Mouse (Mus musculus) frontal cortex, postnatal 36 days (tissue): ENCODE measurements around the gene Dlst.
A peak's percentile ranks its signal among the peaks of the same experiment; 100 is the strongest.

Source experiments
- DNase-seq, 2 experiments: peaks; one replicate each; pipeline ENCODE4 v3.0.0; 2022; ENCODE audit warnings: low spot score in 2 of 2

The Dlst gene

GRCm38 (mm10) chr12:85110698-85111592 is at the start of gene Dlst, which contains the start of gene Prox2:
Gene Dlst, plus strand, starts transcription at chr12:85110833.
Gene Prox2, minus strand, starts transcription at chr12:85110759.
- DNase-seq = peak; percentile 89 to 92

- no peak for DNase-seq
Observed at GRCm38 (mm10) chr12:85071043-85071442, 39.6 kb upstream of the Dlst start.

GRCm38 (mm10) chr12:85077100-85077499 is 33.5 kb upstream of the Dlst start:
- DNase-seq = peak in 1 of 2 experiments; percentile 54

- no peak for DNase-seq
Observed at GRCm38 (mm10) chr12:85084257-85084656, 26.4 kb upstream of the Dlst start.

DNA sequence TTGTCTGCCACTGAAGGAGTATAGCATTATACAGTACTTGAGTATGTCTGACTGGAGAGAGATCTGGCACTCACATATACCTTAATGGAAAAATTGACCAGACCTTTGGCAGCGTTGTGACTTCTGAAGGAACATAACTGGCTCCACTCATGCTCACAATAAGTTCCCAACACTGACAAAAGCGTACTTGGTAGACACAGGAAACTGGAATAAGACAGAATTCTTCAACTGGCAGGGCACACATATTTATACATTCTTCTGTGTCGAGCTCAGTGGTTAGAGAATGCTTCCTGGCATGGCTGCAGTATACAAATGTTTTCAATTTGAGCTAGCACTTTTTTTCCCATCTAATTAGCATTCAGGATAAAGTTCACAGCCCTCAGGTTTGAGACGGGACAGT is 25.7 kb upstream of the Dlst start:
- no peak for DNase-seq

DNA sequence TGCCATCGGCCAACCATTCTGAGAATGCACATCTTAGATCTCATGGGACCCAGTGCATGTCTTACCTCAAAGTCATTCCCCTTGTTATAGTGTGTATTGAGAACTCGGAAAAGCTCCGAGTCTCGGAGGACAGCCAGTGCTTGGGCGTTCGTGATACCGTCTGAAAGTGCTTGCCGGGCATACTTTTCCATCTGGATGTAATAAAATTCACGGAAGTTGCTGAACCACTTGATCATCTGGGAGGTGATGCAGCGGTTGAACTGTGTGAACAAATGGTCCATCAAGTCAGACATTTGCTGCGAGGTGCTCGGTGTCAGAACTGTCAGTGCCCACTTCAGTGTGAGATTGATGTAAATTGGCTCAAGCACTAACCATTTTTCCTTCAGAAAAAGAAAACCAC is 22.8 kb upstream of the Dlst start:
- DNase-seq = no peak

- DNase-seq = no peak
Observed at GRCm38 (mm10) chr12:85091190-85091589, 19.4 kb upstream of the Dlst start.

DNA sequence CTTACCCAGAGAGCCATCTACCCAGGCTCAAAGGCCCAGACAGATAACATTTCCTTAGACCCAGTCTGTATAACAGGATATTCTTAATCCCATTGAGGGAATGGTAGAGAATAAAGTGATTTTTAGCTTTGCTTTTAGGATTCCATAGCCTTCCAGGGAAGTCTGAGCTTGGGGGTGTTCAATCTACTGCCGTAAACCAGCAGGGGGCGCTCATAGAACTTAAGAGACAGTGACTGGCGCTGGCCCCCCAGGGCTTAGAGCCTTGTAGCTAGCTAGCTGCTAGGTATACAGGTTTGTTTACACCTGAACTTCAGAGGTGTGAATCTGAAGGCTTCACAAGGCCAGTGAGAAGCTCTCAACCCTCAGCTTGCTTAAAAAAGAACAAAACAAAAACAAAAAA is 18.4 kb upstream of the Dlst start:
- peak; percentile 49 to 59 for DNase-seq

DNA sequence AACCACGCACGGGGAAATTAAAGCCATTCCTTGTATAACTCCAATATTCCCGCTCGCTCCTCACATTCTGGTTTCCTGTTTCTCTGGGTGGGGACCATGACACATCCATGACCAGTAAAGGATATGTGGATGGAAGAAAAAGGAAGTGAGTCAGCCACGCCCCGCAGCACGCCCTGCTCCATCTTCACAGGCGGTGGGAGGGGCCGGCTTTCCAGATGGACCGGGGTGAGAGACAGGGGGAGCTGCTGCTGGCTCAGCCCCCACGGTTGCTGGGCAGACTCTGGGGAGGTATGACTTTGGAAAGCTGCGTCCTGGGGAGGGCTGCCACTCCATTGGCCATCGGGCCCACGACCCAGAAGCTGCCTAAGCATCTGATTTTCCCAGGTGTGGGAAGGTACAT is 16.6 kb upstream of the Dlst start:
- peak; percentile 58 to 60 for DNase-seq

- no peak for DNase-seq
Observed at GRCm38 (mm10) chr12:85094706-85095105, 15.9 kb upstream of the Dlst start.

- no peak for DNase-seq
Observed at GRCm38 (mm10) chr12:85095146-85095545, 15.5 kb upstream of the Dlst start.

DNA sequence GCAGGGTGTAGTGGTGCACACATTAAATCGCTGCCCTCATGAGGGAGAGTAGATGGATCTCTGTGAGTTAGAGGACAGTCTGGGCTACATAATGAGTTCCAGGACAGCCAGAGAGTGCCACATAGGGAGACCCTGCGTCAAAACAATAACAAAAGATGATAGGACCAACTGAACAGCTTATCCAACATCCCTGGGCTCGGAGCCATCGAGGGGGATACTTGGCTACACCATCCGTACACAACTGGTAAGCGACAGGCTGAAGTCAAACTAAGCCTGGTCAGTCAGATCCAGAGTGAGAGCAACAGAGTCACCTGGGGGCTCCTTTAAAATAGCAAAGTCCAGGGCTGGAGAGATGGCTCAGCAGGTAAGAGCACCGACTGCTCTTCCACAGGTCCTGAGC is 14.8 kb upstream of the Dlst start:
- DNase-seq = no peak

DNA sequence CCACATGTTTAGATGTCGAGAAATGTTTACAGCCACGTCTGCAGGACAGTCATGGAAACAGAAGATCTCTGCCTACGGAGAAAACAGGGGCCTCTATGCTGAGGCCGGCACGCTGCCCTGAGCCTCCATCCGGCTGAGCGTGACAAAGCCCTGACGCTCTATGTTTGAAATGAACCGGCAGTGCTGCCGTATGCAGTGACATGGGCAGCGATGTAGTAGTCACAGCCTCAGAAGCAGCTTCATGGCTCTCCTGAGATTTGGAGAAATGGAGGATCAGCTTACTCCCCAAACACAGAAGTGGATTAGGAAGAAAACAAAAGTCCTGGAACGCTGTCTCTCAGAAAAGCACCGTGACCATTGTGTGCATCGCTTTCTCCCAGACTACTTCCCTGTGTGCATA is 9.6 kb upstream of the Dlst start:
- DNase-seq = no peak

DNA sequence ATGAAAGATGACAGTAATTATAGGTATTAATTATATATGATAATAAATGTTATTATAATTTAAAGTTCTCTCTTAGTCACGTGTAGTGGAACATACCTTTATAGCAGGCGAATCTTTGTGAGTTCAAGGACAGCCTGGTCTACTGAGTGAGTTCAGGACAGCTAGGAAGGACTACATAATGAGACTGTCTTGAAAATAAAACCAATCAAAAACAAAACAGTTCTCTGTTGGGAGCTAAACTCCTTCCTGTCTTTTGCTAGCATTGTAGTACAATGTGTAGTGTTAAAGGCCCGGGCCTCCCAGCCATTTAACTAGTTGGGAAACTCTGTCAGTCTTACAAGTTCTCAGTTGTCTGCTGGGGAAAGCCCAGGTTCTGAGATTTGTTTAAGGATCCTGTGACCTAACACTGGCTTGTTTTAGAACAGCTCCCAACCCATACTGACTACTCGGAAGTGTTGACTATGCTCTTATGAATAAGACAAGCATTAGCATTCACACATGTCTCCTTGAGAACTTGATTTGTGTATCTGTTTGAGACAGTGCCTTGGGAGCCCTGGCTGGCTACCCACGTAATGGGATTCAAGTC is 9.0 kb upstream of the Dlst start:
- no peak for DNase-seq

DNA sequence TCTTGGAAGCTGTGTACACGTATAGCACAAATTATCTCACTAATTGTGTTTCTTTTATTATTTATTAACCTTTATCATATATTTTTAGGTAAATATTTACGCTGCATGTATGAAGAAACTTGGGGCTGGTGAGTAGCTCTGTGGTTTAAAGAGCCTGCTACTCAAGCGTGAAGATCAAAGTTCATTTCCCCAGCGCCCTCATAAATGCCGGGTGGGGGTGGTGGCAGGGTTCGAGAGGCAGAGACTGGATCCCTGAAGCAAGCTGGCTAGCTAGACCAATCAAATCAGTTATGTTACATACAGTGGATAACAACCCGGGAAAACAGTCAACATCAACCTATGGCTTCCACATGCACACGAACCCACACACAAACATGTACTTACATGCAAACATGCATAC is 7.5 kb upstream of the Dlst start:
- no peak for DNase-seq

DNA sequence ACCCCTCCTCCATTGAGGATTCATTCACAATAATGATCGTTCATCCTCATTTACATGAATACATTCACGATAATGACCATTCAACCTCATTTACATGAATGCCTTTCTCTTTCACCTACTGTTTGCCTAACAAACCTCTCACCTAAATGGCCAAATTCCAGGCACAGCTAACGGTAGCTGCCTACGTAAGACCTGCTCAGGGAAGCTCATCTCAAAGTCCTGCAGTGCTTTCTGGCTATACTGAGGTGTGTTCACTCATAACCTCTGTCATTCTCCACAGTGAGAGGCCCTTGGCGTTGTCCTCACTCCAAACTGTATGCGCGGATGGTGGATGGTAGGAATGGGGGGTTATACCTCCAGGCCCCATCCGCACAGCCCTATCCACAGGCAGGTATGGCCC is 5.8 kb upstream of the Dlst start:
- DNase-seq = no peak

DNA sequence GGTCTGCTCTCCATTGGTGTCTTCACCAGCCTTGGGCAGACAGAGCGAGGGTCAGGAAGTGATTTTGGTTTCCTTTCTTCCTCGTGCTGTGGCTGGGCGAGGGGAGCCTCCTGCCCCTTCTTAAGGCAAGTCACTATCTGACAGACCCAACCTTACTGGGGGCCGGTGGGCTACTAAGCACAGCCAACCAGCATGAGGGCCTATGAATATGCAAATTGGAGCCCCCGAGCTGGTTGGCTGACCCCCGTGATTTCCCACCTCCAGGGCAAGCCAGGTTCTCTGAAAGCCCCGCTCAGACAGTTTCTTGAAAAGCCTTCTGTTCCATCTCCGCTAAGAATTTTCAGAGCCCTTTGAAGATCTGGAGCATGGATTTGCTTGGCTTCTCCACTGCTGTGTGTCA is 4.3 kb upstream of the Dlst start:
- DNase-seq = no peak

GRCm38 (mm10) chr12:85108643-85109042 is 2.0 kb upstream of the Dlst start:
- DNase-seq = no peak

DNA sequence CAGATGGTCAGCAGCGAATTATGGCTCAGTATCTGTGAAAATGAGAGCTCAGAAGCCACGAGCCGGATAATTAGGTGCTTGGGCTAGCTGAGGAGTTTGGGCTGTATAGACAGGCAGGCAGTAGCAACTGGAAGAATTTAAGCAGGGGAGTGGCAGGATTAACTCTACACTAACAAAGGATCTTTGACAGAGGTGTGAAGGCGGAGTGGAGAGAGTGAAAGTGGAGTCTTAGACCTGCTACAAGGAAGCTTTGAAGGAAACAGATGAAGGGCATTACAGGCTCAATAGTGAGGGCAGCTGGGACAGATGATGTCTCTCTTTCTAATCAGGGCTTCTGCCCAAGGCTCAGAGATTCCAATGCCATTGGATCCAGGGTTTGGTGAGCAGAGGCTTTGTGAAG is 1.2 kb upstream of the Dlst start:
- DNase-seq = no peak

GRCm38 (mm10) chr12:85110011-85110697 is 479 bp upstream of the Dlst start:
- no peak for DNase-seq

- DNase-seq = no peak
Observed at GRCm38 (mm10) chr12:85112550-85113251, 2.1 kb downstream of the Dlst start.

- DNase-seq = no peak
Observed at GRCm38 (mm10) chr12:85113337-85113736, 2.7 kb downstream of the Dlst start.
